In the genomic region with DNA sequence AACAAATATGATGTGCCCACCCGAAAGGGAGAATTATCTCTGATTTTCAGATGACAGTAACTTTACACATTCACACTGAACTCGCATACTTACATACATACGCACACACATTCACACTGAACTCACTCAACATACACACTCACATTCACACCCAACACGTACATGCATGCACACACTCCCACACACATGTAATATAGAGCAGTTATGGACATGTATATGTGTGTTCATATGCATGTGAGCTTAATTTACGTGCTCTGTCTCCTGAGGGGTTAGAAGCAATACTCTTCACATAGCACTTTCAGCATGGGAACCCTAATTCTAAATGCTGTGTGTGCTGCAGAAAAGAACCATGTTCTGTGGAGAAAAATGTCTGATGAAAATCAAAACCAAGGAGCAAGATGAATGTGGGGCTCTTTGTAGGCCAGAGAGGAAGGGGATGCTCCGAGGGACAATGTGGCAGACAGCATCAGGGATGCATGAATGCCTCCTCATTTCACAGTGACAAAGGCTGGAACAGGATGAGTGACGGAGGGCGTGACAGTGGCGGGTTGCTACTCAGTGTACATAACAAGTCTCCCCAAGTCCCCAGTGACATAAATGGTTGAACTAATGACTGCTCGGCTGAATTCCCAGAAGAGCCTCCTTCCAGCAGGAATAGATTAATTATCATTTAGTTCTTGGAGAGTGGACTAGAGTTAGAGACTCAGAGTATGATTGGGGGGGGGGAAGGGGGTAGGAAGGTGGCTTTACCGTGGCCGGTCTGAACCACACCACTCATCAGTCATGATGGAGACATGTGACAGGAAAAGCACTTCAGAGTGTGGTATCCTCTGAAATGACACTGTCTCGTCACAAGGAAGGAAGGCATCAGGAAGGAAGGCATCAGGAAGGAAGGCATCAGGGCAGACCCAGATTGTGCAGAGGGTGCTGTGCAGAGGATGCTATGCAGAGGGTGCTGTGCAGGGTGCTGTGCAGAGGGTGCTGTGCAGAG, we compare ENCODE assay signal across 11 mouse cellular contexts. TPM values are rescaled to one million over a fixed set of nuclear protein-coding genes. Genes with fewer than 3 reads are reported as not detected.
A peak's percentile ranks its signal among the peaks of the same experiment; 100 is the strongest.
DNase-seq lines count a peak whose midpoint lies in the region; ATAC-seq and TF ChIP-seq lines count a peak whose summit lies in the region.
"Had no signal": no experiment of that assay in that cellular context is flagged by ENCODE, and none has a peak within 500 bp of the region (broad histone marks: within the 10 kb centered on the region; RNA-seq: fewer than 3 reads in every experiment).

No protein-coding gene starts in this region.

- TF ChIP-seq CTCF in lung, postnatal 0 days (IDR thresholded peaks at IDR 0.05): 0 out of 2 replicates have a peak, but pooled peaks have one; percentile 15
- TF ChIP-seq CTCF in lung, adult 2 months (IDR thresholded peaks at IDR 0.05; ENCODE audit: insufficient read depth, low read length): no peak
- TF ChIP-seq CTCF in liver, postnatal 0 days (IDR thresholded peaks at IDR 0.05; ENCODE audit: low read depth): peak; percentile 15; the same call in 1 of the 2 replicates

- no peak for TF ChIP-seq POLR2A in lung, adult 2 months (IDR thresholded peaks at IDR 0.05; ENCODE audit: borderline replicate concordance, extremely low read depth, low read depth, low read length)

- TF ChIP-seq EP300 in lung, postnatal 0 days (IDR thresholded peaks at IDR 0.05): 0 out of 2 replicates have a peak, but pooled peaks have one; percentile 34
- no peak for TF ChIP-seq EP300 in liver, postnatal 0 days (IDR thresholded peaks at IDR 0.05; ENCODE audit: low read depth)

- no peak overlapping the region for H3K27ac ChIP-seq in lung, postnatal 0 days (ENCODE audit: low read length)
- H3K27ac ChIP-seq in forebrain, embryonic 13.5 days: peak overlapping the region; percentile 81
- H3K27ac ChIP-seq in liver, postnatal 0 days (ENCODE audit: low read depth): no peak overlapping the region
- H3K27ac ChIP-seq: heart, embryonic 13.5 days; limb, embryonic 15.5 days had no signal

- 65% methylated on average over 13 of the region's 13 CpGs for WGBS in lung, postnatal 0 days
- WGBS in lung, adult 2 months: 69% methylated on average over 13 of the region's 13 CpGs
- 42% methylated on average over 13 of the region's 13 CpGs for WGBS in forebrain, embryonic 13.5 days
- 70% methylated on average over 13 of the region's 13 CpGs for WGBS in liver, postnatal 0 days (ENCODE audit: insufficient replicate concordance)

- H3K4me3 ChIP-seq in lung, postnatal 0 days (ENCODE audit: low read depth, low read length): no peak overlapping the region
- H3K4me3 ChIP-seq in lung, adult 2 months (replicated peaks; ENCODE audit: extremely low read depth, low read depth, low read length): no peak overlapping the region
- H3K4me3 ChIP-seq in forebrain, embryonic 13.5 days: no peak overlapping the region
- H3K4me3 ChIP-seq in liver, postnatal 0 days (ENCODE audit: low read depth, low read length): no peak overlapping the region
- H3K4me3 ChIP-seq: heart, embryonic 13.5 days; limb, embryonic 15.5 days had no signal

- H3K4me1 ChIP-seq in lung, postnatal 0 days (ENCODE audit: insufficient read depth, low read depth, low read length): no peaks in the 10 kb centered on the region
- peaks cover 3% of the 10 kb centered on the region; the same call in 1 of the 2 replicates for H3K4me1 ChIP-seq in lung, adult 2 months (ENCODE audit: control insufficient read depth, insufficient read depth, low read length)
- peaks cover 15% of the 10 kb centered on the region for H3K4me1 ChIP-seq in forebrain, embryonic 13.5 days
- no peaks in the 10 kb centered on the region for H3K4me1 ChIP-seq in liver, postnatal 0 days (ENCODE audit: insufficient read depth)
- H3K4me1 ChIP-seq: heart, embryonic 13.5 days; limb, embryonic 15.5 days had no signal

- H3K36me3 ChIP-seq in lung, postnatal 0 days (ENCODE audit: insufficient read depth, low read length): 0 out of 2 replicates have a peak, but pooled peaks cover 15% of the 10 kb centered on the region
- peaks cover 80% of the 10 kb centered on the region for H3K36me3 ChIP-seq in forebrain, embryonic 13.5 days (ENCODE audit: poor library complexity, severe bottlenecking)
- H3K36me3 ChIP-seq in liver, postnatal 0 days (replicated peaks; ENCODE audit: insufficient read depth, low read length): peaks cover 28% of the 10 kb centered on the region

- peak; percentile 73 for ATAC-seq in lung, postnatal 0 days
- peak; percentile 93 for ATAC-seq in forebrain, embryonic 13.5 days
- ATAC-seq in liver, postnatal 0 days: peak; percentile 45

- no peaks in the 10 kb centered on the region for H3K27me3 ChIP-seq in lung, postnatal 0 days (replicated peaks; ENCODE audit: insufficient read depth, low read length)
- no peaks in the 10 kb centered on the region for H3K27me3 ChIP-seq in forebrain, embryonic 13.5 days
- no peaks in the 10 kb centered on the region for H3K27me3 ChIP-seq in liver, postnatal 0 days (ENCODE audit: insufficient read depth, low read length)
- H3K27me3 ChIP-seq: heart, embryonic 13.5 days; limb, embryonic 15.5 days had no signal

- peak; percentile 11 for DNase-seq in lung, postnatal 0 days (ENCODE audit: low spot score)
- no peak for DNase-seq in lung, adult 2 months
- no peak for DNase-seq in liver, postnatal 0 days
- peak; percentile 71 for DNase-seq in retina, embryonic 14.5 days (ENCODE audit: low spot score)
- no peak for DNase-seq in urinary bladder, adult 18-20 months (ENCODE audit: low spot score in 2 of 2)
- no peak for DNase-seq in cerebellum, adult 8-10 months
- DNase-seq: cerebellum, adult 9-10 months; thymus, postnatal 4 days had no signal

- H3K9ac ChIP-seq in lung, postnatal 0 days (replicated peaks; ENCODE audit: low read depth): no peak overlapping the region
- H3K9ac ChIP-seq in forebrain, embryonic 13.5 days: peak overlapping the region; percentile 40; the same call in 1 of the 2 replicates
- H3K9ac ChIP-seq in liver, postnatal 0 days (replicated peaks): no peak overlapping the region
- H3K9ac ChIP-seq: heart, embryonic 13.5 days; limb, embryonic 15.5 days had no signal

- H3K9me3 ChIP-seq in lung, postnatal 0 days (ENCODE audit: low read length): no peaks in the 10 kb centered on the region
- no peaks in the 10 kb centered on the region for H3K9me3 ChIP-seq in forebrain, embryonic 13.5 days (replicated peaks)
- no peaks in the 10 kb centered on the region for H3K9me3 ChIP-seq in liver, postnatal 0 days (ENCODE audit: low read length)
- H3K9me3 ChIP-seq: heart, embryonic 13.5 days; limb, embryonic 15.5 days had no signal

- no peak overlapping the region for H3K4me2 ChIP-seq in lung, postnatal 0 days (replicated peaks; ENCODE audit: low read depth, low read length)
- H3K4me2 ChIP-seq in forebrain, embryonic 13.5 days: no peak overlapping the region; the same call in 1 of the 2 replicates
- no peak overlapping the region for H3K4me2 ChIP-seq in liver, postnatal 0 days (ENCODE audit: low read depth, low read length)
- H3K4me2 ChIP-seq: heart, embryonic 13.5 days; limb, embryonic 15.5 days had no signal

RNA-seq across cellular contexts. Expression of gene Slc36a4, which starts 22.5 kb away (rescaled TPM):
- 8.6 and 11.2 TPM in 2 replicates for polyA plus RNA-seq in lung, postnatal 0 days (2015; fragmentation: Nextera tagmentation; extraction: Ambion mirVana)
- 6.8 and 11.7 TPM in 2 replicates for polyA plus RNA-seq in lung, adult 2 months (2012; rRNA removed)
- 21.5 and 23.5 TPM in 2 replicates for polyA plus RNA-seq in forebrain, embryonic 13.5 days (2015; fragmentation: Nextera tagmentation; extraction: Ambion mirVana)
- 1.8 and 2.2 TPM in 2 replicates for polyA plus RNA-seq in liver, postnatal 0 days (2015; fragmentation: Nextera tagmentation; extraction: Ambion mirVana)

Comparison
In these comparisons a context has a peak if more than half of its experiments do, and no peak if none do; other contexts are left out.
1. DNase-seq: peak in lung, postnatal 0 days (single experiment) and retina, embryonic 14.5 days (single experiment); none in lung, adult 2 months (single experiment), liver, postnatal 0 days (single experiment), urinary bladder, adult 18-20 months (0 of 2) and cerebellum, adult 8-10 months (single experiment).
2. Peak in every context shown above with its lines, with median percentiles within 50 percentile points of each other: ATAC-seq.